Mouse (Mus musculus): ENCODE data around the gene Gm3839.
A peak's percentile ranks its signal among the peaks of the same experiment; 100 is the strongest.
"Not testable (repeated sequence)": the region's sequence is repeated elsewhere in the genome, so short reads cannot be mapped to it uniquely, and the experiment has no call there.

Gene Gm3839

DNA sequence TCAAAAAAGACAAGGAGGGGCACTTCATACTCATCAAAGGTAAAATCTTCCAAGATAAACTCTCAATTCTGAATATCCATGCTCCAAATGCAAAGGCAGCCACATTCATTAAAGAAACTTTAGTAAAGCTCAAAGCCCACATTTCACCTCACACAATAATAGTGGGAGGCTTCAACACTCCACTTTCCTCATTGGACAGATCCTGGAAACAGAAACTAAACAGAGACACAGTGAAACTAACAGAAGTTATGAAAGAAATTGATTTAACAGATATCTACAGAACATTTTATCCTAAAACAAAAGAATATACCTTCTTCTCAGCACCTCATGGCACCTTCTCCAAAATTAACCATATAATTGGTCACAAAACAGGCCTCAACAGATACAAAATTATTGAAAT, at the start of gene Gm3839:
Gene Gm3839 (minus strand): TSS at position 101 of the 400 bp plus-strand sequence.
- DNase-seq (ENCODE audit: low spot score), result not testable (repeated sequence)

DNA sequence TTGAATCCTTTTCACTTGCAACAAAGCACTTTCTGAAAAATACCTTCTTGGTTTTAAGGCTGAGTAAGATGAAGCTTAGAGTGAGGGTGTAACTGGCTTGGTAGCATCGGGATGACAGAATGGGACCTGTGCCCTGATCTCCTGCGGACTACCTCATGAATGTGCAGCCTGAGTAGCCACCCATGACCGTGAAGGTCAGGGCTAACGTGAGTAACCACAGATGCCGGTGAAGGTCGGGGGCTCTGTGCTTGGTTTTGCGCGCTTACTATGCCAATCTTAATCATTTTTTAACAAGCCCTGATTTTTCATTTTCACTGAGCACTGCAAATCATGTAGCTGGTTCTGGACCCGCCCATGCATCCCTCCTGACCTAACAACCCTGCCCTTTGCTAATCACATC, 49.1 kb upstream of the Gm3839 start:
- no peak for DNase-seq (ENCODE audit: low spot score)

DNA sequence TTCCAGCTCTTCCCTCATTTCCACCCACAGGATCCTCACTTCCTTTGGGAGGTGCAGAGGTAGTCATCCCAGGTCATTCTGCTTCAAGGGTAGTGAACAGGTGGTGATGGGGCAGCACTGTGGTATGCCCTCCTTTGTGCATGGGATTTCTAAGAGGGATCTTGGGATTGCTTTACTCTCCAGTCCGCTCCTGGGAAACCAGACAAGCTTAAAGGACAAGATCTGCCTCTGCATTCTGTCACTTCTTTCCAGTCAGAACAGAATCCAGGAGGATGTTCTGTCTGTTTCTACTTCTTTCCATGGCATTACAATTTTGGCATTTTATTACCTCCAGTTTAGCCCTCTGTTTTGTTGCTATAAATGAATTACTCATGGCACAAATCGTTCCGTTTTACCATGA, 21.3 kb upstream of the Gm3839 start:
- no peak for DNase-seq (ENCODE audit: low spot score)

DNA sequence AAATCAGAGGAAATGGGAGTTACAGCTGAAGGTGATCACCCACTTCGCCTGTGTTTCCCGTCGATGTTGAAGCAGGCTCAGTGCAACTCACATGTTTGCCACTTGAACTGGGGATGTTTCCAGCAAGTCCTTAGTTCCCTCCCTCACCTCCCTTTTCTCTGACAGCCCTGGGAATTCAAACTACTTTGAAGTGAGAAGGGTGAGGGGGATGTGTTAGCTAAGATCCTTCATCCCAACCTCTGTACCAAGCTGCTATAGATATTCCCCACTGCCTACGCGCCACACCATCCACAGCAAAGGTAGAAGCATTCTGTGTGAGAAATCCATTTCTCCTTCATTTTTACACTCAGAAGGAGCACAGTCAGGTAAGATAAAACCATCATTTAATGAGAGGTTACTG, 18.7 kb upstream of the Gm3839 start:
- DNase-seq (ENCODE audit: low spot score), result no peak

DNA sequence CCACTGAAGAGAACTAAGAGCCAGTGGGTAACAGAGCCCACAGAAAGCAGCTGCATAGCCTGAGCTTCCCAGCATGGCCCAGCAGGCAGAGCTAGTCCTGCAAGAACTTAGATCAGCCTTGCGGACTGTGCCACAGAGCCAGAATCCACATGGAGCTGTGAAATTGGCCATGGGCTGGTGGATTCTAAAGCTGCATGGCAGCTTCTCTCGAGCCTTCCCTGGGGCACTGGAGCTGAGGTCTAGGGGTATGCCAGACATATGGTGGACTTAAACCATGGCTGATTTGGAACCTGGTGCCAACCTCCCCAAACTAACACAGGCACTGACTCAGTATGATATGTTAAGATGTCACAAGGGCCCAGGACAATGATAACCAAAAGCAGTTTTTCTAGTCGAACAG, 10.4 kb downstream of the Gm3839 start:
- DNase-seq (ENCODE audit: low spot score), result no peak

DNA sequence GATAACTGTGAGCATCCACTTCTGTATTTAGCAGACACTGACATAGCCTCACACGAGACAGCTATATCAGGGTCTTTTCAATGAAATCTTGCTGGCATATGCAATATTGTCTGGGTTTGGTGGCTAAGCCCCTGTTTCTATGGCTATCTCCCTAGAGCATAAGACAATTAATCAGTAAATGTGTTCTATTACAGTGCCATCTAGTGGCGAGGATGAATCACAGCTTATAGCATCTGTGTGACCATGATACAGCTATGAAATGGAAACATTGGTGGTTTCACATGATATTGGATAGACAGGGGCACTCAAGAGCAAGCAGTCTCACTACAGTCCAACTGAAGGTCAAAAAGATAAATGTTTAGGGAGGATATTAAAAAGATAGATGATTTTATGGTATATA, 26.5 kb downstream of the Gm3839 start:
- DNase-seq (ENCODE audit: low spot score), result no peak

DNA sequence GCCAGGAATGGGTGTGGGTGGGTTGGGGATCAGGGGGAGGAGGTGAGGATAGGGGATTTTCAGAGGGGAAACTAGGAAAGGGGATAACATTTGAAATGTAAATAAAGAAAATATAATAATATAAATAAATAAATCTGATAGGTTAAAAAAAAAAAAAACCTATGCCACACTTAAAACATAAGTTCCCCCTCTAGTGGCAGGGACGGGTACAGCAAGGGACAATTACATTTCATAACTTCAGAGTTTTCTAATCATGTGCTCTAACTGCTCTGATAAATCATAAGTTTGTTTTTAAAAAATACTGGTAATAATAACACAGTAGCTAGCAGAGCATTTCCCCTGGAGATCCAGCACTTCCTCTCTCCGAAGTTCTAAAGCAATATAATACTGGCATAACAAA, 49.4 kb downstream of the Gm3839 start:
- DNase-seq (ENCODE audit: low spot score), result peak; percentile 39

DNA sequence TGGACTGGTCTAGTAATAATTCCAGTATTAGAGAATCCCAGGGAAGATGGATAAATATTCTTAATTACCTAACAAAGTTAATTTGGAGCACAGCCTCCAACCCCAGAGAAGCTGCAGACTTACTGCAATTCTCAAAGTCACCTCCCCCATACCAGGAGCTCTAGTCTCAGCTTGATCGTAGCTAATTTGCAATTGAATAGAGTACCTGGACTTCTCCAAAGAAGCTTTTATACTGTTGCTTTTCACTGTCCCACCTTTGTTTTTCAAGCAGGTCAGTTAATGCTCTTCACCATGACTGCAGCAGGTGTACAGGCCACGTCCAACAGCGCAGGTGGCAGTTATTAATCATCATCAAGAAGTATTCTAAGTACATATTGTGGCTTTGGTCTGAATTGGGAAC, 68.6 kb downstream of the Gm3839 start:
- not testable (repeated sequence) for DNase-seq (ENCODE audit: low spot score)

DNA sequence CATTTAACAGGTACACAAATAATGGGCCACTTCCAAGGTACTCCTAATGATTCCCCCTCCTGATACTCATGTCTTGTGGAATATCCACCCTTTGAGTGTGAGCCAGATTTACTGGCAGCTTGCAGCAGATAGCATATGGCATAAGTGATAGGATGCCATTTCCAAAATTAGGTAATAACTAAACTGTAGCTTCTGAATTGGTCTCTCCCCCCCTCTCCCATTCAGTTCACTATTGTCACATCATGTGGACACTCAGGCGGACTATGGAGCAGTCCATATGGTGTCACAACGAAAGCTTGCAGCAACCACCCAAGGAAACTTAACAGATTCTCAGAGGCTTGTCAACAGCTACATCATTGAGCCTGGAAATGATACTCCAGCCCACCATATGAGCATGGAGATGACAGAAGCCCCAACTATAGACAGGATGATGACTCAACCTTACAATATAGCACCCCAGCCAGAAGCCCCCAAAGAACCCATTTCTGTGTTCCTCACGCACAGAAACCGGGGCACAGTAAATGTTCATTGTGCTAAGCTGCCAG, 99.3 kb downstream of the Gm3839 start:
- DNase-seq (ENCODE audit: low spot score), result no peak

DNA sequence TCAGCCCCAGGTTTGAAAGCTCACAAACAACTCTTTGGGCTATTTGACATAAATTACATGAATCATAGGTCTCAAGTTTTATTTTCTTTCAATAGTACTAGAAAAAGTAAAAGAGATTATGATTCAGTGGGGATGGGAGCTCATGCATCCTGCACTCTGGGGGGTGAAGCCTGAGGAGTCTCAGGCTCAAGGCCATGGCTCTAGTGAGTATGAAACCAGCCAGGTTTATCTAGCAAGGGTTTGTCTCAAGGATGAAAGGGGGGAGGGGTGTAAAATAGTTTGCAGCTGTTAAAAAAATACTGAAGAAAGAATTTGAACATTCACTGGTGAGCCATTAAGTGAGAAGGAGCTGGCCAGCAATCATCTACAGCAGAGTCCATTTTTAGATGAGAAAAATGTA, 108.5 kb downstream of the Gm3839 start:
- DNase-seq (ENCODE audit: low spot score), result no peak

DNA sequence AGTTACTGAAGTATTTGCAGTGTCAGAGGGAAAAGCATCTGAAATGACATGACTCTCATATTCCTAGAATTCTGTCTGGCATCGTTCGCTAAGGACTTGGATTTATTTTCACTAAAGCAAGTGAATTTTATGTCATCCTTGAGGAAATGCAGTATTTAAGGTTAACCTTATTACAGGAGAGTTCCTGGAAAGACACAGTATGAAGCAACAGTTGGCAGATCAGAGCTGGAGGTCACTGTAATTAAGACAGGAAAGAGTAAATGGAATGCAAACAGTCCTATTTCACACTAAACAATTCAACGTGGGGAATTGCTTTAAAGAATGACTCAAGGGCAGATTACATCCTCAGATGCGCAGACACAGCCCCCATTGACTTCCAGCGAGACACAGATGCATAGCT, 112.0 kb downstream of the Gm3839 start:
- DNase-seq (ENCODE audit: low spot score), result no peak

DNA sequence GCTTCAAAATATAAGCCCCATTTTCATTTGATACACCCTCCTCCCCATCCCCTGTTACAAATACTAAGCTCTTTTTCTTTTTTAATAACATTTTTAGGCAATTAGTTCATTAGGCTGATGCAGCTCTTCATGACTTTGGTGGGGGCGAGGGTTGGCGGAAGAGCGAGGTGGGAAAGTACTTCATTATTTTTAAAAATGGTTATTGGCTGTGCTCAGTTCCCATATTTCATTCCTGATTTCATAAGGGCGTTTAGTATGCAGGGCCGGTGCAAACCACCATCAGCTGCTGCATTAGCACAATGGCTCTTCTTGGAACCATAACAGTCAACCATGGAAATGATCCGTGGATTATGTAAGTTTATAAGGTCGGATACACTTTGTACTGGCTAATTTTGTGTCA, 124.4 kb downstream of the Gm3839 start:
- no peak for DNase-seq (ENCODE audit: low spot score)
